Mouse (Mus musculus) ES-Bruce4 (cell line): Measurements from ENCODE around the gene Svs3b. TPM values are rescaled to one million over a fixed set of nuclear protein-coding genes. Genes with fewer than 3 reads are reported as not detected.
"Not testable (repeated sequence)": the region's sequence is repeated elsewhere in the genome, so short reads cannot be mapped to it uniquely, and the experiment has no call there.

ENCODE experiments used
- H3K27ac ChIP-seq: 2 replicates; pipeline ENCODE4 v1.5.1; 2012; ENCODE audit warnings: low read length, inconsistent platforms; ENCODE audit not compliant: insufficient read depth
- H3K27me3 ChIP-seq: 2 replicates; pipeline ENCODE4 v1.6.1; 2012; ENCODE audit warnings: mild to moderate bottlenecking, low read length, inconsistent platforms; ENCODE audit not compliant: control insufficient read depth, poor library complexity, insufficient read depth, severe bottlenecking
- H3K36me3 ChIP-seq: 2 replicates; pipeline ENCODE4 v1.6.1; 2012; ENCODE audit warnings: inconsistent platforms, mild to moderate bottlenecking, low read length, moderate library complexity; ENCODE audit not compliant: control insufficient read depth, poor library complexity, insufficient read depth, severe bottlenecking
- H3K4me1 ChIP-seq: one replicate; pipeline ENCODE4 v1.8.1; 2011; ENCODE audit warnings: low read length; ENCODE audit not compliant: control insufficient read depth, insufficient read depth
- H3K4me3 ChIP-seq: 2 replicates; pipeline ENCODE4 v1.5.1; 2011; ENCODE audit warnings: low read depth, mild to moderate bottlenecking, low read length
- H3K9ac ChIP-seq: 2 replicates; pipeline ENCODE4 v1.6.1; 2012; ENCODE audit warnings: low read depth, mild to moderate bottlenecking, inconsistent platforms; ENCODE audit not compliant: poor library complexity, severe bottlenecking
- H3K9me3 ChIP-seq: replicated peaks from 2 replicates; pipeline ENCODE4 v1.6.1; 2012; ENCODE audit warnings: mild to moderate bottlenecking, low read length, inconsistent platforms; ENCODE audit not compliant: control insufficient read depth, poor library complexity, insufficient read depth, severe bottlenecking
- CTCF ChIP-seq: IDR thresholded peaks from one replicate; pipeline ENCODE4 v1.8.1; 2011; ENCODE audit warnings: low read depth, low read length
- EP300 ChIP-seq: IDR thresholded peaks from 2 replicates; pipeline ENCODE4 v1.6.1; 2011; ENCODE audit warnings: low read depth, low read length; ENCODE audit not compliant: insufficient read depth
- POLR2A ChIP-seq: IDR thresholded peaks from one replicate; pipeline ENCODE4 v1.8.1; 2011; ENCODE audit warnings: low read length; ENCODE audit not compliant: insufficient read depth
- polyA plus RNA-seq: library from polyadenylated mRNA; stranded (reverse); fragments of >200 nt; gene quantifications from 2 replicates; pipeline ENCODE4 v1.2.4, GENCODE M21; 2011; ENCODE audit warnings: low read depth; ENCODE audit not compliant: missing spikeins, insufficient read depth, insufficient read length

Svs3b gene
- not detected in 2 replicates for polyA plus RNA-seq

DNA sequence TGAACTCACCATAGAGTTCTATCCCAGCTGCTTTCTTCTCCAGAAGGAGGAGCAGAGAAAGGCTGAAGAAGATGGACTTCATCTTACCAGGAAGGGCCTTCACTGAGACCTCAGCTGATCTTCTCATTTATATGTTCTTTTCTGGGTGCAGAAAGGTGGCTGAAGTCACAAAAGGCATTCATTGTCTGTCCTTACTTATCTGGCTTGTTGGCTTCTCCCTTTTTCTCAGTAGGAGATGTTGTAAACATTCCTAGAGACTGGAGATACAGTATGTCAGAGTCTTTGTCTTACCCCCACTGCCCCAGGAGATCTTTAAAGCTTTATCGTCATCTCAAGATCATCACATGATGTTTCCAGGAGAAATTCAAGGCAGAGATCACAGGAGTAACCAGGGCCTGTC is at the start of gene Svs3b:
Svs3b (minus strand) TSS at position 101 of the 400 bp plus-strand sequence.
- not testable (repeated sequence) for H3K9ac ChIP-seq, H3K4me3 ChIP-seq, H3K27ac ChIP-seq, H3K9me3 ChIP-seq, H3K27me3 ChIP-seq, H3K36me3 ChIP-seq, H3K4me1 ChIP-seq

DNA sequence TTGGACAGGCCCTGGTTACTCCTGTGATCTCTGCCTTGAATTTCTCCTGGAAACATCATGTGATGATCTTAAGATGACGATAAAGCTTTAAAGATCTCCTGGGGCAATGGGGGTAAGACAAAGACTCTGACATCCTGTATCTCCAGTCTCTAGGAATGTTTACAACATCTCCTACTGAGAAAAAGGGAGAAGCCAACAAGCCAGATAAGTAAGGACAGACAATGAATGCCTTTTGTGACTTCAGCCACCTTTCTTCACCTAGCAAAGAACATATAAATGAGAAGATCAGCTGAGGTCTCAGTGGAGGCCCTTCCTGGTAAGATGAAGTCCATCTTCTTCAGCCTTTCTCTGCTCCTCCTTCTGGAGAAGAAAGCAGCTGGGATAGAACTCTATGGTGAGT is 32.5 kb upstream of the Svs3b start, which contains the start of gene Svs3a:
Svs3a (plus strand) TSS at position 301 of the 400 bp plus-strand sequence.
- not testable (repeated sequence) for H3K27me3 ChIP-seq, H3K9ac ChIP-seq, H3K36me3 ChIP-seq, H3K4me3 ChIP-seq, H3K9me3 ChIP-seq, H3K4me1 ChIP-seq, H3K27ac ChIP-seq

DNA sequence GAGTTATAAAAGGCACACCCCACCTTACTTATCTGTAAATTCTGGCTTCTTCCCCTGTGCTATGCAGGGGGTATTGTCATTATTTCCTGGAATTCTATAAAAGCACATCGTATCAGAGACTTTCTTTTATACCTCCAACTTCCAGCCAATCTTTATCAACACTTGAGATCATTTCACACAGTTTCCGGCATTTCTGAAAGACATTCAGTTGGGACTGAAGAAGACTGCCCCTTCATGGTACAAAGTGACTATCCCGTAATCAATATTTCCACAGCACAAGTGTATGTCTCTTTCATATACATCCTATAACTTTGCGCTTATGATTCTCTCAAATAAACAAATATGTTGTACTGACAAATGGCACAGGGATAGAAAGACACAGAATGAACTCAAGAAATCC is 21.9 kb upstream of the Svs3b start, which contains the start of gene Svs4:
Svs4 (minus strand) TSS at position 101 of the 400 bp plus-strand sequence.
- no peaks in the 10 kb centered on the region for H3K36me3 ChIP-seq
- H3K9ac ChIP-seq, result no peak within 1 kb of the TSS
- no peaks in the 10 kb centered on the region for H3K27me3 ChIP-seq
- no peaks in the 10 kb centered on the region for H3K4me1 ChIP-seq
- no peaks in the 10 kb centered on the region for H3K9me3 ChIP-seq
- no peak within 1 kb of the TSS for H3K27ac ChIP-seq
- no peak within 1 kb of the TSS for H3K4me3 ChIP-seq
- TF ChIP-seq POLR2A (no peak), EP300 (no peak), CTCF (no peak)

DNA sequence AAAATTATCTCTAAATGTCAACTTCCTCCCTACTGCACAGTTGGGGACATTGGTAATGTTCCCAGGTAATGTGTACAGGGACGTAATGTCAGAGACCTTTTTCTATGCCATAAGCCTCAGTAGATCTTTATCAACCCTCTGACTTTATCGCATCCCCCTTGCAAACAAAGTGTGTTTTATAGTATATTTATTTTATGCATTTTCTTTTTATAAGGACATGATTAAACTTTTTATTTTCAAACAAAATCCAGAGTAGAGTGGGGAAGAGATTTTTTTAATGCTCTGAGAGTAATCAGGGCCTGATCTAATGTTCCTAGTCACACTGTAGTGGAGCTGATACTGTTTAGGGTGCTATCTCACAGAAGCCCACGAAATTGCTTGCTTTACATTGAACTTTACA is 18.1 kb downstream of the Svs3b start, which contains the start of gene Svs2:
Svs2 (minus strand) TSS at position 101 of the 400 bp plus-strand sequence.
- Histone ChIP-seq H3K27me3 (no peaks in the 10 kb centered on the region), H3K4me3 (no peak within 1 kb of the TSS), H3K4me1 (no peaks in the 10 kb centered on the region), H3K9ac (no peak within 1 kb of the TSS), H3K36me3 (no peaks in the 10 kb centered on the region), H3K27ac (no peak within 1 kb of the TSS), H3K9me3 (no peaks in the 10 kb centered on the region)
- TF ChIP-seq EP300, result no peak
- TF ChIP-seq CTCF, result no peak
- no peak for TF ChIP-seq POLR2A

DNA sequence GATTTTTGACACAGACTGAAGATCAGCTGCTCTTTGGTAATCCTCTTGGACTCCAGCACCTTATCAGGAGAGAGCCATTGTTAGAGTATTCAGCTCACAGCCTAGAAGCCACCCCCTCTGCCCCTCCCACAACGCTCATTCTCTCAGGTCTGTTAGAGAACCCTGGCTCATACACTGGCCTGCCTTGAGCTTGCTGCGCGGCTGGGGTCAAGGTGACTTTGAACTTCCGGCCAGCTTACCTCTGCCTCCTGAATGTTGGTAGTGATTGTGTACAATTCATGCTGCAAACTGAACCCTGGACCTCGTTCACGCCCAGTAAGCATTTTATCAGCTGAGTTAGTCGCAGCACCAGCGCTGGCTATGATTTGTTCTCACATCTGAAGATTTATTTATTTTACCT is 23.8 kb downstream of the Svs3b start:
- Histone ChIP-seq H3K4me1 (no peaks in the 10 kb centered on the region), H3K36me3 (no peaks in the 10 kb centered on the region), H3K9me3 (no peaks in the 10 kb centered on the region), H3K9ac (no peak overlapping the region), H3K4me3 (no peak overlapping the region), H3K27ac (no peak overlapping the region), H3K27me3 (no peaks in the 10 kb centered on the region)
- TF ChIP-seq CTCF (no peak), EP300 (no peak), POLR2A (no peak)

DNA sequence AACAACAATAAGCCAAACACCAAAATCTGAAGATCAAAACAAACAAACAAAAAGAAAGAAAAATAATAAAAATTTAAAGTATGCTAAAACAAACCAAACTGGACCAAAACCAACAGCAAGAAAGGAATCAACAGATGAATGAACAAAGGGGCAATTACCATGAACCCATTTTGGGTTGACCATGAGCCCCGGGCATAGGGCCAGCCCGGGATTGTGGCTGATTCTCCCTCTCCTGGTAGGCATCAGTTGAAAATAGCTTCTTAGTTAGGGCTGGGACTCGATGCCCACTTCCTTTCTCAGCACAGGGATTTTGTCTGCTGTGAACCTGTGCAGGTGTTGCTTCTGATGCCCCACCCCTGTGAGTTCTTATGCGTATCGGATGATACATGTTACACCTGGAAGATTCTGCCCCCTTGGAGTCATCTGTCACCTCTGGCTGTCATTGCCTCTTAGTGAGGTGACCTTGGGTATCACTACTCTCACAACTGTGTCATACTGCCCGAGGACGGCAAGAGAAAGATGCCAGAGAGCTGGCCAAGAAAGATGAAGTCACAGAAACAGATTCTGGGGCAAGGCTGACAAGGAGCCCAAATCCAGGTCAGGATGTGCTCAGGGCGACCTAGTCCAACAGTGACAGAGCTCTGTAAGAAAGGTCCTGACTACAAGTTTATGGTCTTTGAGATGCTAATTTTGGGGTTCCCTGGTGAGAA is 27.9 kb downstream of the Svs3b start:
- Histone ChIP-seq H3K27ac (no peak overlapping the region), H3K4me3 (no peak overlapping the region), H3K36me3 (no peaks in the 10 kb centered on the region), H3K4me1 (no peaks in the 10 kb centered on the region), H3K9me3 (no peaks in the 10 kb centered on the region), H3K27me3 (no peaks in the 10 kb centered on the region), H3K9ac (no peak overlapping the region)
- TF ChIP-seq CTCF (no peak), POLR2A (no peak), EP300 (no peak)
